Mouse (Mus musculus) heart, adult 2 months (tissue): Measurements from ENCODE around the gene Srd5a1.

Source experiments
- CTCF ChIP-seq: fragments of 200-600 bp; IDR thresholded peaks from 2 replicates; pipeline ENCODE4 v1.8.1; 2022; ENCODE audit warnings: antibody characterized with exemption, mild to moderate bottlenecking, moderate library complexity
- POLR2A ChIP-seq: fragments of 200-500 bp; IDR thresholded peaks from 2 replicates; pipeline ENCODE4 v1.6.1; 2011; ENCODE audit warnings: mild to moderate bottlenecking, low read depth, low read length, control low read depth; ENCODE audit not compliant: insufficient read depth

DNA sequence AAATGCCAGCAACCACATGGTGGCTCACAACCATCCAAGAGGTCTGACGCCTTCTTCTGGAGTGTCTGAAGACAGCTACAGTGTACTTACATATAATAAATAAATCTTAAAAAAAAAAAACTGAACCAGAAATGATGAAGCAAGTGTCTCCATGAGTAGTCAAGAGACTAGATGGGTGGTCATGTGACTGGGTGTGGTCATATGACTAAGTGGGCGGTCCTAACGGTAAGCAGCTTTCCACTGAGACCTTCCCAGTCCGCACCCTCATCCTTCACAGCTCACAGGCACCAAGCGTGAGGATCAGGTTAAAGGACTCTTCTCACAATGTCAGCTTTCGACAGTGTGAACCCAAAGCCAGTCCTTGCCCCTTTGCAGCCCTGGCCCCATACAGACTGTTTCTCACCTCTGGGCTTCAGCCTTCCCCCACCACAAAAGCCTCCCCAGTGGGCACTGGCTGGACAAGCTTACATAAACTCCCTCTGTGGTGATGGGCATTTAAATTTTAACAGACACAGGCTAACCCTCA, 55.2 kb downstream of the Srd5a1 start:
- TF ChIP-seq CTCF (no peak), POLR2A (no peak)
